Mouse (Mus musculus): ENCODE results near the gene Sugct.

DNA sequence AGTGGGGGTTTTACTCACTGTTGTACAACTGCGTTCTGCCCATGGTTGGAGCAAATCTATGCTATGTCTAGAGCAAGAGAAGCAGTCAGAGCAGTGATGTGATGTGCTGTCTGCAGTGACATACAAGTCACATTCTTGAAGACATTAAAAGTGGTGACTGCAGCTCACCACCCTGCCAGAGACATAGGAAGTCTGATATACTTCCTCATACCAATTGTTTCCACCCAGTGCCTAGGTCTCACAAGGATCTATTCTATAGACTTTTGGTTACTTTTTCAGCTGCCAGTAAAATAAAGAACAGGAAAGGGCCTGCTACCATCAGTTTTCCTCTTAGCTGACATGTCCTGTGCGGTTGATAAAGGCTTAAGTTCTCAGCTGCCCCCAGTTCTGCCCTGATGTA lies 613.7 kb downstream of the Sugct start:
- TF ChIP-seq CTCF (IDR thresholded peaks at IDR 0.05; ENCODE audit: control insufficient read depth, insufficient read depth, insufficient read length) (no peak), USF1 (IDR thresholded peaks at IDR 0.05; ENCODE audit: low read depth) (no peak), MAX (IDR thresholded peaks at IDR 0.05) (no peak), CEBPB (IDR thresholded peaks at IDR 0.05; ENCODE audit: low read depth) (no peak), FOSL1 (IDR thresholded peaks at IDR 0.05; ENCODE audit: insufficient read depth, low read length, poor library complexity, severe bottlenecking) (no peak)

Data from C2C12 (cell line).